Mouse (Mus musculus): ENCODE results near the gene Cend1. TPM values are rescaled to one million over a fixed set of nuclear protein-coding genes. Genes with fewer than 3 reads are reported as not detected.
"Not testable (repeated sequence)": the region's sequence is repeated elsewhere in the genome, so short reads cannot be mapped to it uniquely, and the experiment has no call there.

The Cend1 gene
- polyA plus RNA-seq, 1 experiment from 2014 or later = 4.0 TPM

DNA sequence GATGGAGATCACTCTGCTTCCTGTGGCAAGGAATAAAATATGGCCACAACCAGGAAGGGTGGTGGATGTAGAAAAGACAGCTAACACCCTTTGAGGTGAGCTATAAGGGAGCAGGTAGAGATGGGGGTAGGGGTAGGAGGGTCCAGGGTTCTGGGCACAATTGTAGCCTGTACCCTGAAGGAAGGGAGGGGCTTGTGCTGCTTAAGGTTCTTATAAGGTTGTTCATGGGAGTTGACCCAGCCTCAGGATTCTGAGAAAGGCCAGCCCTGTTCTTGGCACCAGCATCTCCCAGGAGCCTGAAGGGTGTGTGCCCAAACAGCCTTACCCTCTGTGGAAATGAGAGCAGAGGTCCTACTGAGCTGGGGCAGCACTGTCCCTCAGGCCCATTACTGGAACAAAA is 22.6 kb upstream of the Cend1 start:
- Histone ChIP-seq H3K36me3 (ENCODE audit: control insufficient read depth, insufficient read depth, low read length) (peaks cover 14% of the 10 kb centered on the region; the same call in 1 of the 2 replicates), H3K4me1 (ENCODE audit: control insufficient read depth, insufficient read depth, low read length) (peaks cover 21% of the 10 kb centered on the region), H3K9me3 (ENCODE audit: control insufficient read depth, low read length) (no peaks in the 10 kb centered on the region), H3K9ac (ENCODE audit: low read depth, low read length) (no peak overlapping the region), H3K4me3 (ENCODE audit: low read length) (no peak overlapping the region), H3K4me2 (ENCODE audit: low read depth, low read length) (no peak overlapping the region), H3K27ac (ENCODE audit: low read length) (no peak overlapping the region), H3K27me3 (replicated peaks; ENCODE audit: control insufficient read depth, insufficient read depth, low read length) (no peaks in the 10 kb centered on the region)
- no peak for ATAC-seq

DNA sequence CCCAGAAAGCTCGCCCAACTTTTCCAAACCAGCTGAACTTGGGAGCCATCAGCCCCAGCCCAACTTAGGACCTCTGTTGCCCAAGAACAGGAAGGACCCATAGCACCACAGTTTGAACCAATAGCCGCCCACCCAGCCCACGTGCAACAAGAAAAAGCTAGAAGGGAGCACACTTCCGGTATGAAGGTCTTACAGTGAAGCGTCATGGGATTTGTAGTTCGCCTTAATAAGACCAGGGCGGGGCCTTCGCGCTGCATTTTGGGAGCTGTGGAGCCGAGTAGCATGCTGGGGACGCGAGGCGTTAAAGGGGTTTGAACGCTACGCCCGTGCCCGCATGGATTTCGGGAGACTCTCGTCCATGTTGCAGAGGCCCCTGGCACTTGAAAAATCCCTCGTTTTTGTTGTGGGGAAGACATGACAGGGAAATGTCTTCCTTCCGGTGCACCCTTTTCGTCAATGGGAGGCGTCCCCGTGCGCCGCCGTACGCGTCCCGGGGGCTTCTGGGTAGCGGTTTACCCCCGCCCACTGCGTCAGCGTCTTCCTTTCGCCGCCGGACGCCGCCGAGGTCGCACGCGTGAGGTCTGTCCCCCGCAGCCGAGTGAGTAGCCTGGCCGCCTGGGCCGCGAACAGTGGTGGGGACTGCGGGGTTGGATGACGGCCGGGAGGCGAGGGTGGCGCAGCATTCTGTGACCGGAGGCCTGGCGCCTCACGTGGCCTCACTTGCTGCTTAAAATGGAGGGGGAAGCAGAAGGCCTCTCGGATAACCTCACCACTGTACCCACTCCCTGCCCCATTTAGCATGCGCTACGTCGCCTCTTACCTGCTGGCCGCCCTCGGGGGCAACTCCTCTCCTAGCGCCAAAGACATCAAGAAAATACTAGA is 18.1 kb upstream of the Cend1 start, which contains the start of gene Rplp2:
TSS of gene Rplp2 (plus strand) at position 261 of the 882 bp plus-strand sequence.
- Histone ChIP-seq H3K36me3 (ENCODE audit: control insufficient read depth, insufficient read depth, low read length) (peaks cover 14% of the 10 kb centered on the region; the same call in 1 of the 2 replicates), H3K9me3 (ENCODE audit: control insufficient read depth, low read length) (no peaks in the 10 kb centered on the region), H3K4me1 (ENCODE audit: control insufficient read depth, insufficient read depth, low read length) (peaks cover 32% of the 10 kb centered on the region), H3K27me3 (replicated peaks; ENCODE audit: control insufficient read depth, insufficient read depth, low read length) (no peaks in the 10 kb centered on the region), H3K9ac (ENCODE audit: low read depth, low read length) (peak within 1 kb of the TSS; percentile 91), H3K4me3 (ENCODE audit: low read length) (peak within 1 kb of the TSS; percentile 77), H3K27ac (ENCODE audit: low read length) (peak within 1 kb of the TSS; percentile 88), H3K4me2 (ENCODE audit: low read depth, low read length) (peak within 1 kb of the TSS; percentile 63)
- peak; percentile 90 for ATAC-seq
- WGBS = under 1% methylated on average over 63 of the region's 63 CpGs

DNA sequence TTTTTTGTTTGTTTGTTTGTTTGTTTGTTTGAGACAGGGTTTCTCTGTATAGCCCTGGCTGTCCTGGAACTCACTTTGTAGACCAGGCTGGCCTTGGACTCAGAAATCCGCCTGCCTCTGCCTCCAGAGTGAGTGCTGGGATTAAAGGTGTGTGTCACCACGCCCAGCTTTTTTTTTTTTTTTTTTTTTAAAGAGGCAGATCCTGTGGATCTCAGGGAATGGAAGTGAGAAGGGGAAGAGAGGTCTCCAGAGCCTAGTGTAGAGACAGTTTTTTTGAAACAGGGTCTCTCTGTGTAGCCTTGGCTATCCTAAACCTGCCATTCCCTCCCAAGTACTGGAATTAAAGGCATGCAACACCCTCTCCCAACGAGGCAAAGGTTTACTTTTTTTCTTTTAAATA is 17.1 kb upstream of the Cend1 start:
- Histone ChIP-seq H3K4me3 (ENCODE audit: low read length) (peak overlapping the region; percentile 77; the same call in 1 of the 2 replicates), H3K36me3 (ENCODE audit: control insufficient read depth, insufficient read depth, low read length) (peaks cover 10% of the 10 kb centered on the region; the same call in 1 of the 2 replicates), H3K4me1 (ENCODE audit: control insufficient read depth, insufficient read depth, low read length) (peaks cover 34% of the 10 kb centered on the region), H3K4me2 (ENCODE audit: low read depth, low read length) (peak overlapping the region; percentile 52; the same call in 1 of the 2 replicates)
- not testable (repeated sequence) for H3K9me3 ChIP-seq (ENCODE audit: control insufficient read depth, low read length); H3K27ac ChIP-seq (ENCODE audit: low read length); ATAC-seq; H3K27me3 ChIP-seq (replicated peaks; ENCODE audit: control insufficient read depth, insufficient read depth, low read length); H3K9ac ChIP-seq (ENCODE audit: low read depth, low read length)
- 67% methylated on average over 3 of the region's 3 CpGs for WGBS

DNA sequence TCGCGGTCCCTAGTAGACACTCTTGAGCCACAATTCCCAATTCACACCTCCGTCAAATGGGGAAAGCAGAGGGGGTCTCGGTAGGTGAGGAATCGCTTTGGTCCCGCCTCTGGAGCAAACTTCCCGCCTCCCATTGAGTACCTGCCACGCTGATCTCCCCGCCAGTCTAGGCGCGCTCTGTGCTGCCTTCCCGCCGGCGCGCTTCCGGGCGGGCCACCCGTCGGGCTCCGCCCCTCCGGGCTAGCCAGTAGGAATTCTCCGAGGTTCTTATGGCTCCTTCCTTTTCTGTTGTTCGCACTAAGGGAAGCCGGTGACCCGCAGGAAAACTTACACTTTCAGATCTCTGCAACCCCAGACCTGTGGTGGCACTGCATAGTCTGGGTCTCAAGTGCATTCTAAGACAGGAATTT is 14.5 kb upstream of the Cend1 start, which contains the start of gene Pidd1:
TSS of gene Pidd1 (minus strand) at position 198 of the 410 bp plus-strand sequence.
- Histone ChIP-seq H3K9me3 (ENCODE audit: control insufficient read depth, low read length) (no peaks in the 10 kb centered on the region), H3K36me3 (ENCODE audit: control insufficient read depth, insufficient read depth, low read length) (0 out of 2 replicates have a peak, but pooled peaks cover 2% of the 10 kb centered on the region), H3K9ac (ENCODE audit: low read depth, low read length) (peak within 1 kb of the TSS; percentile 71), H3K4me2 (ENCODE audit: low read depth, low read length) (peak within 1 kb of the TSS; percentile 97), H3K27ac (ENCODE audit: low read length) (peak within 1 kb of the TSS; percentile 81), H3K27me3 (replicated peaks; ENCODE audit: control insufficient read depth, insufficient read depth, low read length) (no peaks in the 10 kb centered on the region), H3K4me3 (ENCODE audit: low read length) (peak within 1 kb of the TSS; percentile 64), H3K4me1 (ENCODE audit: control insufficient read depth, insufficient read depth, low read length) (peaks cover 28% of the 10 kb centered on the region)
- 0% methylated on average over 25 of the region's 25 CpGs for WGBS
- peak; percentile 70 for ATAC-seq

DNA sequence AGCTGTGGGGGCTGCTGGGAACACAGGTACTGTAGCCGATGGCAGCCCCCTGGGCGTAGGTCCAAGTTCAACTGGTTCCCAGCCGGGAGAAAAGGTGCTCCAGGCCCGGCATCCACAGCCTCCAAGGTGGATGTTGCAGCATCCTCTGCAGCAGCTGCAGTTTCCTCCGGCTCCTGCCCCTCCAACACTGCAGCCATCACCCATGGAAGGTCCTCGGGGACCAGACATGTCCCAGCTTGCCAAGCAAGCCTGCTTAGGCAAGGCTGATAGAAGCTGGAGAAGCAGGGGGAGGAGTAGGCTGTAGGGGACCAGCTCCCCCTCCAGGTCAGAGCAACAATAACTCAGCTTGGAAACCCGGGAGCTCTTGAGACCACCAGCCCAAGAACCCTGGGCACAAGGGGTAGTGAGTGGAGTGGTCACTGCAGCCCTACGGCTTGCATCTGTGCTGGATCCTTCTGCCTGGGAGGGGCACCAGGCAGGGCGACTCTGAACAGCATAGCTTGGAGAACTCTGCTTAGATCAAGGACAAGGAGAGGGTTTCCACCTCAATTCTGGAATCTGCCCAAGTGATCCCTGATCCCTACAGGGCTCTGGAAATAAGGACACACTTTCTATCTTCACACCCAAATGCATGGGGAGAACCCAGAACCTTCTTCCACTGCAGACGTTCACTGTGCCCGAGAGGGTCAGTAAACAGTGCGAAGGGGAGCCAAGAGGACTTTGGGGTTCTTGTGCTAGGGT is 14.0 kb upstream of the Cend1 start:
- Histone ChIP-seq H3K36me3 (ENCODE audit: control insufficient read depth, insufficient read depth, low read length) (0 out of 2 replicates have a peak, but pooled peaks cover 3% of the 10 kb centered on the region), H3K4me1 (ENCODE audit: control insufficient read depth, insufficient read depth, low read length) (peaks cover 22% of the 10 kb centered on the region), H3K27ac (ENCODE audit: low read length) (peak overlapping the region; percentile 63), H3K9me3 (ENCODE audit: control insufficient read depth, low read length) (no peaks in the 10 kb centered on the region), H3K27me3 (replicated peaks; ENCODE audit: control insufficient read depth, insufficient read depth, low read length) (no peaks in the 10 kb centered on the region), H3K4me3 (ENCODE audit: low read length) (peak overlapping the region; percentile 64), H3K9ac (ENCODE audit: low read depth, low read length) (peak overlapping the region; percentile 71), H3K4me2 (ENCODE audit: low read depth, low read length) (peak overlapping the region; percentile 97)
- 15% methylated on average over 12 of the region's 12 CpGs for WGBS
- peak; percentile 5 for ATAC-seq

DNA sequence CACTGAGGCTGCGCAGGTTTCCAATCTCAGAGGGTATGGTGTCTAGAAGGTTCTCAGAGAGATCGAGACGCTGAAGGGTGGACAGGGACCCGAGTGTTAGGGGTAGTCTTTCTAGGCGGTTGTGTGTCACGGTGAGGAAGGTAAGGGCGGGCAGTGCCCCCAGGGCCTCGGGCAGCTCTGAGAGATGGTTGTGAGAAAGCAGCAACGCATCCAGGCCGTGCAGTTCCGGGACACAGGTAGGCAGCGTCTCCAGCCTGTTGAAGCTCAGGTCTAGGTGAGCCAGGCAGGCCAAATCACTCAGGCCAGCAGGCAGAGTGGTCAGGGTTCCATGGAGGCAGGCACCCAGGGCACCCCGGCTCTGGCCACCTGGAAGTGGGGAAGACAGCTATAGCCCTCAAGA is 12.9 kb upstream of the Cend1 start:
- no peak overlapping the region for H3K27ac ChIP-seq (ENCODE audit: low read length)
- H3K9me3 ChIP-seq (ENCODE audit: control insufficient read depth, low read length) = no peaks in the 10 kb centered on the region
- 90% methylated on average over 13 of the region's 13 CpGs for WGBS
- H3K9ac ChIP-seq (ENCODE audit: low read depth, low read length) = peak overlapping the region; percentile 71
- H3K4me2 ChIP-seq (ENCODE audit: low read depth, low read length) = peak overlapping the region; percentile 97
- H3K4me1 ChIP-seq (ENCODE audit: control insufficient read depth, insufficient read depth, low read length) = peaks cover 21% of the 10 kb centered on the region
- no peaks in the 10 kb centered on the region for H3K27me3 ChIP-seq (replicated peaks; ENCODE audit: control insufficient read depth, insufficient read depth, low read length)
- no peak for ATAC-seq
- peak overlapping the region; percentile 64; the same call in 1 of the 2 replicates for H3K4me3 ChIP-seq (ENCODE audit: low read length)
- peaks cover 5% of the 10 kb centered on the region; the same call in 1 of the 2 replicates for H3K36me3 ChIP-seq (ENCODE audit: control insufficient read depth, insufficient read depth, low read length)

DNA sequence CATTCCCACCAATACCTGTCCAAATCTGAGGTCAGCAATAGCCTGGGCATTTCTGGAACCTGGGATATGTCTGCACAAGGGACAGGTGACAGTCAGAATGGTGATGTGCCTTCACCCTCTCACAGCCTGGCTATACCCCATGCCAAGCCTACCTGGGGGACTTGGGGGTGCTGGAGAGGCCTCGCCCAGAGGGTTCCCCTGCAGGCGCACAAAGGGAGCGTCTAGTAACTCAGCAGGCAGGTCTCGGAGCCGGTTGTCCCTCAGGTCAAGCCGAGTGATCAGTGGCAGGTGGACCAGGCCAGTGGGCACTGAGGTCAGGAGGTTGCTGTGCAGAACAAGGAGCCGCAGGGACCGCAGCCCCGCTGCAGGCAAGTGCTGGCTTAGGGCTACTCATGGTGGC is 12.2 kb upstream of the Cend1 start:
- ATAC-seq = no peak
- H3K27me3 ChIP-seq (replicated peaks; ENCODE audit: control insufficient read depth, insufficient read depth, low read length) = no peaks in the 10 kb centered on the region
- H3K4me2 ChIP-seq (ENCODE audit: low read depth, low read length) = no peak overlapping the region
- no peak overlapping the region for H3K27ac ChIP-seq (ENCODE audit: low read length)
- peaks cover 5% of the 10 kb centered on the region; the same call in 1 of the 2 replicates for H3K36me3 ChIP-seq (ENCODE audit: control insufficient read depth, insufficient read depth, low read length)
- H3K4me3 ChIP-seq (ENCODE audit: low read length) = no peak overlapping the region
- 88% methylated on average over 9 of the region's 9 CpGs for WGBS
- no peaks in the 10 kb centered on the region for H3K9me3 ChIP-seq (ENCODE audit: control insufficient read depth, low read length)
- peak overlapping the region; percentile 71; the same call in 1 of the 2 replicates for H3K9ac ChIP-seq (ENCODE audit: low read depth, low read length)
- H3K4me1 ChIP-seq (ENCODE audit: control insufficient read depth, insufficient read depth, low read length) = peaks cover 23% of the 10 kb centered on the region

DNA sequence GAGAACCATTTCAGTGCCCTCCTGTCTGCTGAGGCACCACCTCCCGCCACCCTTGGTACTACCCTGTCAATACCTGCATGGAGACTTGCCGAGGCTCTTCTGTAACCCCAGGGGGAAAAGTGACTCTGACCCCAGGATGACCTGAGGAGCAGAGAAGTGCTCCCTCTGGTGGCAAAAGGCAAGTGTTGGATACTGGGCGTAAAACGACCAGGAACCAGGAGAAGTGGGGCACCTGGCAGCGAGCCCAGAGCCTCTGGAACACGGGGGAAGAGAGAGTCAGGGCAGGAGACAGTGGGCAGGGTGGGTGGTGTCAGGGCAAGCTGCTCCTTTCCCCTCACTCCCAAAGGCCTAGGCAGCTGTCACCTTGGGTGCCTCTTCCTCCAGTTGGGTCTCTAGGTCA is 11.3 kb upstream of the Cend1 start:
- Histone ChIP-seq H3K4me2 (ENCODE audit: low read depth, low read length) (no peak overlapping the region), H3K9me3 (ENCODE audit: control insufficient read depth, low read length) (no peaks in the 10 kb centered on the region), H3K27ac (ENCODE audit: low read length) (no peak overlapping the region), H3K9ac (ENCODE audit: low read depth, low read length) (no peak overlapping the region), H3K36me3 (ENCODE audit: control insufficient read depth, insufficient read depth, low read length) (peaks cover 5% of the 10 kb centered on the region; the same call in 1 of the 2 replicates), H3K4me3 (ENCODE audit: low read length) (no peak overlapping the region), H3K4me1 (ENCODE audit: control insufficient read depth, insufficient read depth, low read length) (peaks cover 30% of the 10 kb centered on the region), H3K27me3 (replicated peaks; ENCODE audit: control insufficient read depth, insufficient read depth, low read length) (no peaks in the 10 kb centered on the region)
- ATAC-seq = no peak
- WGBS = 23% methylated on average over 6 of the region's 6 CpGs

DNA sequence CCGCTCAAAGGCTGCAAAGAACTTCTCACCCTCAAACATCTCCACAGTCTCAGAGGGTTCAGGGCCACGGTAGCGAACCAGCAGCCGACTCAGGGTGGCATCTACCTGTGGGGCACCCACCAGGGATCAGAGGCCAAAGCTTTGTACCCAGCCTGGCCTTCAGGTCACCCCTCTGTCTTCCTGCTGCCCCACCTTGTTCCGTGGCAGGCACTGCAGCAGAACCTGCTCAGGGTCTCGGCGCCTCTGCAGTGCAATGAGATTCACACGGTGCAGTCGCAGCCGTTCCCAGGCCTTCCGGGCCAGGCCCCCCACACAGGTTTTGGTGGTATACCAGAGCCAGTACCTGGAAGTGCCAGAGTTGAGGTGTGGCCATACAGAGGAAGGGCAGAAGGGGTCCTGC is 10.5 kb upstream of the Cend1 start:
- H3K4me1 ChIP-seq (ENCODE audit: control insufficient read depth, insufficient read depth, low read length) = peaks cover 37% of the 10 kb centered on the region
- WGBS = 95% methylated on average over 11 of the region's 11 CpGs

More for the DNA sequence above, 10.5 kb upstream of the Cend1 start:
- Histone ChIP-seq H3K9me3 (ENCODE audit: control insufficient read depth, low read length) (no peaks in the 10 kb centered on the region), H3K4me2 (ENCODE audit: low read depth, low read length) (no peak overlapping the region), H3K27ac (ENCODE audit: low read length) (no peak overlapping the region), H3K4me3 (ENCODE audit: low read length) (no peak overlapping the region), H3K9ac (ENCODE audit: low read depth, low read length) (no peak overlapping the region), H3K27me3 (replicated peaks; ENCODE audit: control insufficient read depth, insufficient read depth, low read length) (no peaks in the 10 kb centered on the region), H3K36me3 (ENCODE audit: control insufficient read depth, insufficient read depth, low read length) (peaks cover 5% of the 10 kb centered on the region; the same call in 1 of the 2 replicates)
- no peak for ATAC-seq
